Mouse (Mus musculus): Measurements from ENCODE around the gene Wipf3. TPM values are rescaled to one million over a fixed set of nuclear protein-coding genes. Genes with fewer than 3 reads are reported as not detected.

Wipf3 gene
- total RNA-seq, 4 experiments from 2014 or later = 12.5 to 17.2 (median 13.2) TPM

GRCm38 (mm10) chr6:54432191-54432590 lies 2.8 kb downstream of the Wipf3 start:
- DNase-seq (ENCODE audit: low spot score in 2 of 2) = no peak

- no peak for DNase-seq (ENCODE audit: low spot score in 2 of 2)
Measured at GRCm38 (mm10) chr6:54432806-54433545, 3.6 kb downstream of the Wipf3 start.

GRCm38 (mm10) chr6:54434171-54434570 lies 4.8 kb downstream of the Wipf3 start:
- DNase-seq (ENCODE audit: low spot score in 2 of 2) = no peak

GRCm38 (mm10) chr6:54435663-54436062 lies 6.3 kb downstream of the Wipf3 start:
- DNase-seq (ENCODE audit: low spot score in 2 of 2) = no peak

- DNase-seq (ENCODE audit: low spot score in 2 of 2) = no peak
Measured at GRCm38 (mm10) chr6:54436286-54436685, 6.9 kb downstream of the Wipf3 start.

GRCm38 (mm10) chr6:54438510-54438909 lies 9.1 kb downstream of the Wipf3 start:
- DNase-seq (ENCODE audit: low spot score in 2 of 2) = no peak

- no peak for DNase-seq (ENCODE audit: low spot score in 2 of 2)
Measured at GRCm38 (mm10) chr6:54440658-54441057, 11.3 kb downstream of the Wipf3 start.

- no peak for DNase-seq (ENCODE audit: low spot score in 2 of 2)
Measured at GRCm38 (mm10) chr6:54443657-54444056, 14.3 kb downstream of the Wipf3 start.

GRCm38 (mm10) chr6:54444086-54444485 lies 14.7 kb downstream of the Wipf3 start:
- no peak for DNase-seq (ENCODE audit: low spot score in 2 of 2)

GRCm38 (mm10) chr6:54445249-54445818 lies 15.9 kb downstream of the Wipf3 start:
- no peak for DNase-seq (ENCODE audit: low spot score in 2 of 2)

- no peak for DNase-seq (ENCODE audit: low spot score in 2 of 2)
Measured at GRCm38 (mm10) chr6:54447353-54447752, 17.9 kb downstream of the Wipf3 start.

- DNase-seq (ENCODE audit: low spot score in 2 of 2) = no peak
Measured at GRCm38 (mm10) chr6:54459661-54460060, 30.3 kb downstream of the Wipf3 start.

- DNase-seq (ENCODE audit: low spot score in 2 of 2) = no peak
Measured at GRCm38 (mm10) chr6:54460172-54460914, 30.9 kb downstream of the Wipf3 start.

- peak; percentile 46 to 56 for DNase-seq (ENCODE audit: low spot score in 2 of 2)
Measured at GRCm38 (mm10) chr6:54460915-54461671, 31.7 kb downstream of the Wipf3 start.

- no peak for DNase-seq (ENCODE audit: low spot score in 2 of 2)
Measured at GRCm38 (mm10) chr6:54462766-54463165, 33.4 kb downstream of the Wipf3 start.

- DNase-seq (ENCODE audit: low spot score in 2 of 2) = no peak
Measured at GRCm38 (mm10) chr6:54463701-54464458, 34.5 kb downstream of the Wipf3 start.

GRCm38 (mm10) chr6:54464926-54465325 lies 35.5 kb downstream of the Wipf3 start:
- DNase-seq (ENCODE audit: low spot score in 2 of 2) = no peak

- no peak for DNase-seq (ENCODE audit: low spot score in 2 of 2)
Measured at GRCm38 (mm10) chr6:54467371-54467770, 38.0 kb downstream of the Wipf3 start.

GRCm38 (mm10) chr6:54471866-54472265 lies 42.5 kb downstream of the Wipf3 start:
- DNase-seq (ENCODE audit: low spot score in 2 of 2) = no peak

GRCm38 (mm10) chr6:54472846-54473715 lies 43.7 kb downstream of the Wipf3 start:
- no peak for DNase-seq (ENCODE audit: low spot score in 2 of 2)
